Mouse (Mus musculus) lung, postnatal 4 days (tissue): Measurements from ENCODE around the gene Pebp1.
"Not testable (repeated sequence)": the region's sequence is repeated elsewhere in the genome, so short reads cannot be mapped to it uniquely, and the experiment has no call there.

Source experiments
- DNase-seq, 2 experiments: peaks; one replicate each; pipeline ENCODE4 v3.0.0; 2021

The Pebp1 gene

DNA sequence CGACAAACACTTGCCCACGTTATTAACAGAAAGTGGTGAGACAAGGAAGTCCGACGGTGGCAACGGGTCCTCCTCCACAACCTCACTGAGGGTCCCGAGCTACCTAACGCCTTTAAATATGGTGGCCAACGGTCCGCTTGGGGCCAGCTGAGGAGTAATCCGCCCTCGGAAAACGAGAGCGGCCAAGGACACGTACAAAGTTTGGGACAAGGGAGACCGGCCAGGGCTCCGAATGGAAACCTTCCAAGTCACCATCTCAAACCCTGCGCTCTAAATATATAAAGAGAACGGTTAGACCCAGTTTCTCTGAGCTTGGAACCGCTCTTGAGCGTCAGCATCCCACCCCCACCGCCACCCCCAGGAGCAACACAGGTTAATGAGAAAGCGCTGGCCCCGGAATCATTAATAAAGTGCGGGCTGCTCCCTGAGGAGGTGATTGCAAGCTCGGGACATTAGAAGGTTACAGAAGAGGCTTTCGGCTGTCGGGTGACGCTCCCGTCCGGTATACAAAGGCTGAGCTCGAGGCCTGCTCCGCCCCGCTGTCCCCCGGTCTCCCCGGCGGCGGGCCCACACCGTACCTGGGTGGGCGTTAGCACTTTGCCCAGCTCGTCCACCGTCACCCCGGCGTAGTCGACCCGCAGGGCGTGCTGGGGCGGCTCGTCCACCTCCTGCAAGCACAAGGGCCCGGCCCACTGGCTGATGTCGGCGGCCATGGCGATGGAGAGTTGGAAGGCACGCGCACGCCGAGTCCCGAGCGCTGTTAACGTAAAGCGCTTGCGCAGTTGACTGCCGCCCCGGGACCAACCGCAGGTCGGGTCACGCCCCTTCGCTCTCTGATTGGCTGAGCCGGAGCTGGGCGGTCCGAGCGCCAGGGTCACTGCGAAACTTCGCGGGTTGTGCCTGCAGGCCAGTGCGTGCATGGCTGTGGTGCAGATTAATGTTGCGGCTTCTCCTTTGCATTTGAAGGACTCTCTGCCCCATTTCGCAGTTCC is at the start of gene Pebp1:
Pebp1 (minus strand) TSS at position 795 of the 992 bp plus-strand sequence.
- DNase-seq, result peak; percentile 97 to 98

DNA sequence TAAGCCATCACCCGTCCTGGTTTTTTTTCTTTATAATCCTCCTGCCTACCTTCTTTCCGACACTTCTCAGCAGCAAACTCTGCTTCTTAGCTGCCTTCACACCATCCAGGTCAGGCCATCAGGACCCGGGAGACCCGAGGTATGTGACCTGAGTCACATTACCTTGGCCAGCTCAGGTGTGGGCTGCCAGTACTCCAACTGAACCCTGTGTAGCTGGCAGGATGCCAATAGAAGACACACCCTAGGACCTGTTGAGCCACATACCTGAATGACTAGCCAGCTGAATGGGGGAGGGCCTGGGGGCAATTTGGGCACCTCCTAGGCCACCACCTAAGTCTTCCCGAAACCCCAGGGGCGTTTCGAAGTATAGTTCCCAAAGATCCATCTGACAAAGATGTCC is 43.0 kb upstream of the Pebp1 start:
- peak; percentile 42 to 49 for DNase-seq

DNA sequence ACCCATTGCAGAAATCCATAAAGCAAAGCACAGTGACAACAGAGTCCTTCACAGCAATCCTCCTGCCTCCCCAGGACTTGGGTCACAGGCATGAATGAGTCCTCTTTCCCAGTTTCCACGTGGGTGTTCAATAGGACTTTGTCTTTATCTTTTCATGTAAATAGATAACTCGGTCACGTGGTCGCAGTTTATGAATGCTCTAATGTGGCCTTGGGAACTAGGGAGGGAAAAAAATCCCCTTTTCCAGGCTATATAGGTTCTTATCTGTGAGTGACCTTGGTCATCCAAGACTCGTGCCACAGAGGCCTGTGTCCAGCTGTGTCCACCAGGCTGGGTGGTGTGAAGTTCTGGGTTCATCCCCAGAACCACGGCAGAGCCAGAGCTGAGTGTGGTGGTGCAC is 39.0 kb upstream of the Pebp1 start:
- no peak for DNase-seq

DNA sequence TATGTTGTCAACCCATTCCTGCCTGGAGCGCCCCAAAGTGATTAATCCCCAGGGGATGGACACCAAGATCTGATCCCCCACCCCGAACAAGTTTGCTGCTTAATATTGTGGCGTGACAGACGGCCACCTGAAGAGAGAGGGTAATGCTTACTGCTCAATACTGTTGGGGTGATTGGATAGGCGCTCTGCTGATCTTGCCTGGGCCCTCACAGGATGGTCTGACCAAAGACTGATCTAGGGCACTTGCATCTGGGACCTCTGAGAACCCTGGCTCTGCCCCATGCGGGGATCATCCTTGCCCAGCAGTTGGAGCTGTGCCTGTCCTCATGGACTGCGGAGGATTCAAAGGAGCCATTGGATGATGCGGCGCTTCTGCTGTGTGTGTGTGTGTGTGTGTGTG is 36.3 kb upstream of the Pebp1 start:
- DNase-seq, result no peak

DNA sequence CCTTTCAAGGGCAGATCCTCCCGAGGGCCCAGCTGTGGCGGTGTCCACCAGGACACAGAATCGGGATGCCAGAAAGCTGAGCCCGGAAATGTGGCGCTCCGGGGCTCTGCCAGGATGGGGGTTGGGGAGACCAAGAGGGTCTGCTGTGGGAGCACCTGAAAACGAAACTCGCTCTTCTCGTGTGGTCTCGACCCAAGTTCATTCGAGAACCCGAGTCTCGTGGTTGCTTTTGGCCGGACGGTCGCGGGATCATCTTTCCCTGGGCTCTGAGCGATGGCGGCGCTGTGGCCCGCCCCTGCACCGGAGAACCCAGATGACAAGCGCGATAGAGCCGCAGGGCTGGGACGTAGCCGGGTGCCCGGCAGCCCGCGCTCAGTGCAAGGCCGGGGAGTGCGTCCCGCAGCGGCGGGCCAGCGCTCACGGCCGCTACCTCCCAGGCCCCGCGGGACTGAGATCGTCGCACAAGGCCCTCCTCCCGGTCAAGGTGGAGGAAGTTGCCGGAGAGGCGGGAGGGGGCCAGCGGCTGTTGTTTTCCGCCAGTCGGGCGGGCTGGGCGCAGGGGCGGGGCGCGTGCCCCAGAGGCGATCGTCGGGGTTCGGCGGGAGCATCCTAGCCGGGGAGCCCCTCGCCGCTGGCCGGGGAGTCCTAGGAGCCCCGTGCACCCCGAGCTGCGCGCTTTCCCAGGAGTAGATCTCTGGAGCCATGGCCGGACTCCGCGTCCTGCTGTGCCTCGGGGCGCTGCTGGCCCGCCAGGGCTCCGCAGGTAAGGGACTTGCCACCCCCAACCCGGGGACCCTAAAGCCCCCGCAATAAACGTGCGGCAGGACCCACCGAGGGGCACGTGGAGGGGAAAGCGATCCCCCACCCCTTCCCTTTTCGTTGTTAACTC is 31.6 kb upstream of the Pebp1 start, which contains the start of gene Vsig10:
Vsig10 (plus strand) TSS at position 343 of the 889 bp plus-strand sequence.
- peak; percentile 80 to 86 for DNase-seq

DNA sequence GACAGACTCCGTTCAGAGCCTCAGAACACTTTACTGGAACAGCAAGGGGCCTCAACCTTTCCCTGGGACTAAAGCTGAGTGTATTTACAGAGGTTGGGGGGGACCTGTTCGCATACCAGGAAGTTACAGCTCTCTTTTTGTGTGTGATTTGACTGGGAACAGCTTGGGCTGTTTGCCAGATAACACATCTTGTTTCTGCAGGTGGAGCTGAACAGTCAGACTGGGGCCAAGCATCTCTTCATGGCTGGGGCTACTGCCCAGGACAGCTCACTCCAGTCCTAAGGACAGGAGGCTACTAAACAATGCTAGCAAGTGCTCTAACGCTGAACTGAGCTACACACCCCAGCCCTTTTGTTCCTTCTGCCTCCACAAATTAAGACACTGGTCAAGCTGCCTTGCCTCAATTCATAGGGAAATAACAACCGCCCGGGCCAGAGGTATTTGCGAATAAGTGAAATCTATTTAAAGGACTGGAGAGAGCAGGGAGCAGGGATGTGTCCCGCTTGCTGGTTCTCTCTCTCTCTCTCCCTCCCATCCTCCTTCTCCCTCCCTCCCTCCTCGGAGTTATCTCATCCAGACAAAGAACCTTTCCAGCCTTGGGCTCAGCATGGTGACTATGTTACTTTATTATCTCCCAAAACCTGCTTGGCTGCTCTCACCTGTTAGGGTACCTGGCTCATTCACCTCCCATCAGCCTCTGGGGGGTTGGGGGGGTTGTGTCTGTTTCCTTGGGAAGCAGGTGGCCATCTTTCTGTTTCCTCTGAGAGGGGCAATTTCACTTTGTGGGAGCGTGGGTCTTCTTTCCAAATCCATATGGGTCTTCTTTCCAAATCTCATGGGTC is 27.4 kb upstream of the Pebp1 start:
- DNase-seq, result peak; percentile 37 to 48

DNA sequence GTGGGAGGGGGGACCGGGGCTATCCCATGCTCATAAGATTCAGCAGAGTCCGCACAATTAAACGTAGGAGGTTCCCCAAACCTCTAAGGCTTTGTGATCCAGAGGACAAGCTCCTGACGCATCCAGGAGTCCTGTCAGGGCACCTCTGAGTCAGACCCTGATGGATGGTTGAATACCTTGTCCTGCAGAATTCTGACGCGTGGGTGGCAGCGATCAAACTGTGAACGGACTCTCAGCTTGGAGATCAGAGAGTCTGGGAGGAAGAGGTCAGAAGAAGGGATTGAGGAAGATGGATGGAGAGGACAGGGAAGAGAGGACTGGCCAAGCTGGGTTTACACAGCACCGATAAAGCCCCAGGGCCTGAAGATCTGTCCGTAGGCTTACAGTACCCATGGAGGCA is 26.5 kb upstream of the Pebp1 start:
- no peak for DNase-seq

DNA sequence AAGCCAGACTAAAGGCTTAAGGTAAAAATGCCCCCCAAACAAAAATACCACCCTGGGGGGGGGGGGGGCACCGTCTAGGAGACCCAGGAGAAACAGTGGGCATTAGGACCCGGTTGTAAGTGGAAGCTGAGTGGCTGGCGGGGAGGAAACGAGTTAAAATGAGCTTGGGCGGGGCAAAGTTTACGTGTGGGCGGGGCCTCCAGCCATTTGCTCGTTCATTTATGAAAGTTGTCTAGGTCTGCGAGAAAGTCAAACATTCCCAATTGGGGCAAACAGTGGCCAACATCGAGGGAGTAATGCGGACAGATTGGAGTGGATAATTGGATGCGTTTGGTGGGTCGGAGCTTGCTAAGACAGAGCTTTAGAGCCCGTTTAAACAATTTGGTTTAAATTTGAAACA is 26.0 kb upstream of the Pebp1 start:
- DNase-seq, result peak; percentile 78 to 79

DNA sequence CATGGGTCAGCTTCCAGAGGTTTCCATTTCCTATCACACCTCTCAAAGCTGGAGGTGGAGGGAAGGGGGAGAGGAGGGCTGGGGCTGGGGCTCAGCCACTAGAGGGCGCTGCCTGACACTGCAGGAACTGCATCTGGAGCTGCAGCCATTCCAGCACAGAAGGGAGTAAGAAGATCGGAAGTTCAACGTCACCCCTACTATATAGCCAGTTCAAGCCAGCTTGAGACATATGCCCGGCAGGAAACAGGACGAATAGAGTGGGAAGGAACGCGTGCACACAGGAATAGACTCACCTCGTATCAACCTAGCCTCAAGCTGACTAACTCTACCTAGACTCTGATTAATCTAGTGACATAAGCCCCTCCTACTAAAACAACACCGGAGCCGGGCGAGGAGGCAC is 20.3 kb upstream of the Pebp1 start:
- DNase-seq, result peak; percentile 77 to 85

DNA sequence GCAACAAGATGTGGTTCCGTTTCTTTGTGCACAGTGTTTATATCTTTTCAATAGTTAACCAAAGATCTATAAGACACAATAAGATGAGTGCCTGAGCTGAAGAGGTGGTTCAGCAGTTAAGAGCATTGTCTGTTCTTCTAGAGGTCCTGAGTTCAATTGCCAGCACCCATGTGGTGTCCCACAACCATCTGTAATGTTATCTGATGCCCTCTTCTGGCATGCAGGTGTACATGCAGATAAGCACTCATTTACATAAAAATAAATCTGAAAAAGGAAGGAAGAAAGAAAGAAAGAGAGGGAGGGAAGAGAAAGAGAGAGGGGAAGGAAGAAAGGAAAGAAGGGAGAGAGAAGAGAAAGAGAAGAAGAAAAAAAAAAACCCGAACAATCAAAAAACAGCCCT is 19.4 kb upstream of the Pebp1 start:
- no peak for DNase-seq

DNA sequence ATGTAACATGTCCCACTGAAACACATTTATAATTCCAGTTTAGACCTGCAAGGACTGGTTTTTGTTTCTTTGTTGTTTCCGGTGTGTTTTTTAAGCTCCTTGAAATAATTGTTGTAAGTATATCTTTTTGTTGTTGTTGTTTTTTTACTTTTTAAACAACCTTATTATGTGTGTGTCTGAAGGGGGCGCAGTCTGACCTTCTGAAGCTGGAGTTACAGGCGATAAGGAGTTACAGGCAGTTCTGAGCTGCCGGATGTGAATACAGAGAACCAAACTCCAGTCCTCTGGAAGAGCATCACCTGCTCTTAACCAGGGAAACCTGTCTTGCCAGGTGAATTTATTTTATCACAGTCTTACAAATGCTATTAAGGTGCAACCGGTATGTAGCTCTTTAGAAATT is 18.3 kb upstream of the Pebp1 start:
- DNase-seq, result no peak

DNA sequence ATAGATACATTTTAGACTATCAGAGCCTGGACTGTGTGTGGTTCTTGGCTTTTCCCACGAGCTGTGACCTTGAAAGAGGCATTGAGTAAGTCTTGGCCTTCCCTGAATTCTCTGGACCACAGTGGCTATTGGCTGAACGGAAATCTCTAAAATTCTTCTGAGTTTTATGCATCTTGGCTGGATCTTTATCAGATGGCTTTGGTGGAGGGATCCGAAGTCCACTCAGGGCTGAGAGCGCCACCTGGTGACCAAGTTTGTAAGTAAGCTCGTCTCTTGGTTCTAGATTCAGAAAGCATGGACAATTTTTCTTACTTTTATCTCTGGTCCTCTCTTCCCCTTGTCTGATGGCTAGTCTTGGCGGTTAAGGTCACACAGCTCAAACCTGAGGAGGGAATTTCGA is 17.5 kb upstream of the Pebp1 start:
- peak; percentile 71 to 81 for DNase-seq

DNA sequence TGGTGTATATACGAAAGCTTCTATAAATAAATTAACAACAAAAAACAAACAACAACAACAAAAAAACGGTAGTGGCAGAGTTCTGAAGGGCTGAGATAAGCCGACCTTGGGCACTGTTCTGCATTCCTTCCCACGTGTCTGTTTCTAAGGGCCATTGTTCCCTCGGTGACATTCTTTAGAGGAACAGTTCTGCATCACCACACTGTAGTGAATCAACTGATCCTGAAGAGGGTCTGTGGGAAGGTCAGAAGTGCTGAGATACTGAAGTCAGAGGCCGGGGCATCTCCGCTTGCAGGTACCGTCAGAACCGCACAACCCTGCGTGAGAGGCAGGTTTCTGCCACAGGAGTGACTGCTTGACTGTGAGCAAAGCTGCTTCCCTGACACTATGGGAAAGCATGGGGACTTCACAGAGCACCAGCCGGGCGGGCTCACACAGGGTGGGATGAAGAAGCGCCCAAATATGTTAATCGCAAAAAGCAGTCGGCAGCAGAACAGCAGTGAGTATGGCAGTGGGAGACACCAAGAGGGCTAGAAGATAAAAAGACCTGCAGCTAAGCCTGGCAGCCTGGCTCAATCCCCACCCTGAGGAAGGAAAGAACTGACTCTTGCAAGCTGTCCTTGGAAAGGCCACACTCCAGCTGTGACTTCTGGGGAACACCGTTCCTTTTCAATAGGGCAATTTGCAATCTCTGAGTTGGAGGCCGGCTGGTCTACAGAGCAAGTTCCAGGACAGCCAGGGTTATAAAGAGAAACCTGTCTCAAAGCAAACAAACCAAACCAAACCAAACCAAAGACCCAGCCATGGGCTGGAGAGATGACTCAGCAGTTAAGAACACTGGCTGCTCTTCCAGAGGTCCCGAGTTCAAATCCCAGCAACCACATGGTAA is 16.5 kb upstream of the Pebp1 start:
- DNase-seq, result no peak

DNA sequence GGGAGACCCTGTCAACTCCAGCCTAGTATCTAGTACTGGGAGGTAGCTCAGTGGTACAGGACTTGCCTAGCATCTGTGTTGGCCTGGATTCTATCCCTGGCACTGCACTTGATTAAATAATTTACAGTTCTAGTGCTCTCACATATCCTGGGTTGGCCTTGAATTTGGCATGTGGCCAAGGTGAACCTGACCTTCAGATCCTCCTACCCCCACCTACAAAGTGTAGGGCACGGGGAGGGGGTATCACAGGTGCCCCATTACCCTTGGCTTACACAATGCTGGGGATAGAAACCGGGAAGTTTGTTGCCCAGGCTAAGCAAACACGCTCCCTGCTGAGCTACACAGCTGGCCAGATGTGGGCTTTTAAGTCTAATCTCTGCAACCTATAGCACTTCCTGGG is 15.5 kb upstream of the Pebp1 start:
- DNase-seq, result no peak

DNA sequence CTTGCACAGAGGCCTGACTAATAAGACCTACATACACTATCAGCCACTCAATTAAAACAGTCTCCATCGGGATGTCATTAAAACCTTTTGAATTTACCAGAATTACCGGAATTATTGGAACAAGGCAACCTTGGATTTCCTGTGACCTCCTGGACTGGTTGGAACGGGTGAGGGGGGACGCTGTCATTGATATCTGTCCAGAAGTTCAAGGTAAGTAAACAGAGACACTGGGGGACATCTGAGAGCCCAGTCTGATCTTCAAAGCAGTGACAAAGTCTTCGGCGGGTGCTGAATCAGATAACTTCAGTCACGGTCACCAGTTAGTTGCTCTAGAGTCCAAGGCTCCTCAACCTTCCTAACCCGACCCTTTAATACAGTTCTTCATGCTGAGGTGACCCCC is 7.6 kb upstream of the Pebp1 start:
- DNase-seq, result no peak

DNA sequence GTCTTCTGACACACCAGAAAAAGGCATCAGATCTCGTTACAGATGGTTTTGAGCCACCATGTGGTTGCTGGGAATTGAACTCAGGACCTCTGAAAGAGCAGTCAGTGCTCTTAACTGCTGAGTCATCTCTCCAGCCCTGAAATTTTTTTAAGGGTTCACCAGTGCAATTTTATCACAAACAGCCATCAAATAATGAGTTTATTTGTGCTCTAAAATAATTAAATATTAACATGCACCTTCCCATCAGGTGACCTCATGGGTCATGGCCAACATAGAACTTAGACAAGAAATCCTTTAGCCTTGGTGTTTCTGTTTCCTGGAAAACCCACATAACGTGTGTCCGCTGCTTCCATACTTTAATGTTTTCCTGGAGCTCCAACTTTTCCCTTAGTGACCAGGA is 6.4 kb upstream of the Pebp1 start:
- not testable (repeated sequence) for DNase-seq

DNA sequence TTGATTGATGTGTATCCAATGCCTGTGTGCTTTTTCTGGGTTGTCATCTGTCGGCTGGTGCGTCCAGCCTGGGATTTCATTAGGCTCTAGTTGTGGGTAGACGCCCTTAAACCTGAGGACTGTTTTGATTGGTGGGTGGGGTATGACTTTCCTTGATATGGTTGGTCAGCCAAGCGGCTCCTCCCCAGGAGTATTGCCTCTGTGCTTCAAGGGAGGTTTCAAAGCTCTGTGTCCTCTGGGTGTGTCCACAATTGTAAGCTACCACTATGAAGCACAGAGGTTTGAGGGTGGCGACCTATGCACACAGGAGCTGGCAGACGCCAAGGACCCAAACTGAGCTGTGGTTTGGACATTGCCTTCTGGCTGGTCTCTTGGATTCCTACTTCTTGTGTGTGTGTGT is 5.1 kb upstream of the Pebp1 start:
- no peak for DNase-seq

DNA sequence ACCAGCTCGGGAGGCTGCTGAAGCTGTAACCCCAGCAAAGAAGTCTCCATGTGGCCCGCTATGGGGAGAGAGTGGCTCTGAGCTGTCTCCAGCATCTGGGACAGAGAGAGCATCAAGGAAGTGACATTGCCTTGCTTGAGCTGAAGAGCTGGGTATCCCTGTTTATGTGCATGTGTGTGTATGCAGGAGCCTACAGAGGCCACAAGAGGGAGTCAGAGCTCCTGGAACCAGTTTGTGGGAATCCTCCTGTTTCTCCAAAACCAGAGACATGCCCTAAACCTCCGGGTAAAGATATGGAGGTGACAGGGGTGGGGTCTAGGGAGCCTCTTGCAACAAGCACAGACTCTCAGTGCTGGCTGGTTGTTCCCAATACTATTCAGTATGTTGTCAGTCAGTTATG is 3.9 kb upstream of the Pebp1 start:
- DNase-seq, result no peak

DNA sequence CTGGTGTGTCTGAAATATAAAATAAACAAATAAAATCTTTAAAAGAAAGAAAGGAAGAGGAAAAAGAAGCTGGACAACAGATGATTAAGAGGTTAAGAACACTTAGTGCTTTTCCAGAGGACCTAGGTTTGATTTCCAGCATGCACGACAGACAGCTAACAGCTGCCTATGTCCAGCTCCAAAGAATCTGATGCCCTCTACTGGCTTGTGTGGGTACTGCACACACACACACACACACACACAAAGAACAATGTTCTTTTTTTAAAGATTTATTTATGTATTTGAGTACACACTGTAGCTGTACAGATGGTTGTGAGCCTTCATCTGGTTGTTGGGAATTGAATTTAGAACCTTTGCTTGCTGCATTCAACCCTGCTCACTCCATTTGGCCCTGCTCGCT is 2.7 kb upstream of the Pebp1 start:
- DNase-seq, result no peak

DNA sequence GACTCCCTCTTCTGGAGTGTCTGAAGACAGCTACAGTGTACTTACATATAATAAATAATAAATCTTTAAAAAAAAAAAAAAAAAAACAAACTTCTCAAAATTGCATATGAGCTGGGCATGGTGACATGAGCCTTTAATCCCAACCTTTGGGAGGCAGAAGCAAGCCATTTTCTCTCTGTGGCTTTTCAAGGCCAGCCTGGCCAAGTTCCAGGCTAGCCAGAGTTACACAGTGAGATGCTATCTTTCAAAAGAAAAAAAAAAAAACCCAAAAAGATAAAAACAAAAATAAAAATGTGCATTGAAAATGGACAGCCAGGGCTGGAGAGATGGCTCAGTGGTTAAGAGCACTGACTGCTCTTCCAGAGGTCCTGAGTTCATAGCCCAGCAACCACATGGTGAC is 2.2 kb upstream of the Pebp1 start:
- DNase-seq, result no peak

DNA sequence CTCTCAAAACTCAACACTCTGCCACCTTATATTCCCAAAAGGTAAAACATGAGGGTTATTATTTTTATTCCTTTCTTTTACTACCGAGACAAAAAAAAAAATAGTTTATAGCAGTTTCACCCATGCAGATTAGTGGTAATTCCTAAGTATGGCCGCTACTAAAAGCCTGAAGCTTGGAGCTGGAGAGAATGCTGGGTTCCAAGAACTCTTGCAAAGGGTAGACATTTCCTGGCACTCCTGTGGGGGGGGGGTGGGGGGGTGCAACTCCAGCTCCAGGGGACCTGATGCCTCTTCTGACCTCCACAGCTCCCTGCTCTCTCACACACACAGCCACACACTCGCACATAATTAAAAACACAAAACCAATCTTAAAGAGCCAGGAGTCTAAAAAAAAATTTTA is 1.1 kb downstream of the Pebp1 start:
- no peak for DNase-seq

DNA sequence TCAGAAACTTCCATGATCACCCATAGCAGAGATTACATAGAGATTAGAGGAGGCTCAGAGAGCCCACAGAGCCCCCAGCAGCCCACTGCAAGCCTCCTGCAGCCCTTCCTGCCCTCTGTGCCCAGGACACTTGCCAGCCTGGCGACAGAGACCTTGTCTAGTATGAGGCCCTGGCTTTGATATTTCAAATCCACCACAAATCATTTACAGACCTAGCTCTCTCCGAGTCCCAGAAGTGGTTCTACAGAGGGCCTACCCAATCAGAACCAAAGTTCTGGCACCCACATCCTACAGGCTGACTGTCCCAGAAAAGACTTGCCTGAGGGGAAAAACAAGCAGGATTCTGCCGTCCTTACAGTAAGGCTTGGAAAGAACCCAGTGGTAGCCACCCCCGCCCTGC is 2.2 kb downstream of the Pebp1 start:
- no peak for DNase-seq
